10 mouse cellular contexts compared by ENCODE assay signal in genomic region chr15:27593717-27594116, GRCm38 (mm10). TPM values are rescaled to one million over a fixed set of nuclear protein-coding genes. Genes with fewer than 3 reads are reported as not detected.
DNase-seq lines count a peak whose midpoint lies in the region; ATAC-seq lines count a peak whose summit lies in the region.
"Had no signal": no experiment of that assay in that cellular context is flagged by ENCODE, and none has a peak within 500 bp of the region (broad histone marks: within the 10 kb centered on the region; RNA-seq: fewer than 3 reads in every experiment).

No protein-coding gene starts in this region.

- no peak for ATAC-seq in heart, embryonic 11.5 days (replicated peaks; ENCODE audit: insufficient number of reproducible peaks, low FRiP score, low TSS enrichment)
- ATAC-seq in forebrain, embryonic 14.5 days, result no peak
- ATAC-seq: Patski had no signal

- no peak overlapping the region for H3K4me3 ChIP-seq in heart, embryonic 11.5 days (ENCODE audit: low read depth, low read length)
- H3K4me3 ChIP-seq in forebrain, embryonic 14.5 days (ENCODE audit: low read depth, low read length), result no peak overlapping the region

- no peaks in the 10 kb centered on the region for H3K27me3 ChIP-seq in heart, embryonic 11.5 days (ENCODE audit: control insufficient read depth, insufficient read depth, low read length)
- H3K27me3 ChIP-seq in forebrain, embryonic 14.5 days (replicated peaks; ENCODE audit: control insufficient read depth, insufficient read depth, low read length), result no peaks in the 10 kb centered on the region
- H3K27me3 ChIP-seq: Patski had no signal

- peaks cover 18% of the 10 kb centered on the region; the same call in 1 of the 2 replicates for H3K4me1 ChIP-seq in heart, embryonic 11.5 days (ENCODE audit: control insufficient read depth, insufficient read depth, low read length)
- H3K4me1 ChIP-seq in forebrain, embryonic 14.5 days (ENCODE audit: control insufficient read depth, insufficient read depth, low read length), result no peaks in the 10 kb centered on the region

- H3K9ac ChIP-seq in heart, embryonic 11.5 days (ENCODE audit: low read depth, low read length), result no peak overlapping the region
- H3K9ac ChIP-seq in forebrain, embryonic 14.5 days (ENCODE audit: low read length), result no peak overlapping the region

- peaks cover 6% of the 10 kb centered on the region; the same call in 1 of the 2 replicates for H3K36me3 ChIP-seq in heart, embryonic 11.5 days (ENCODE audit: control insufficient read depth, insufficient read depth, low read length)
- peaks cover 52% of the 10 kb centered on the region for H3K36me3 ChIP-seq in forebrain, embryonic 14.5 days (ENCODE audit: control insufficient read depth, insufficient read depth, low read length)

- H3K9me3 ChIP-seq in heart, embryonic 11.5 days (replicated peaks; ENCODE audit: control insufficient read depth, low read length), result no peaks in the 10 kb centered on the region
- no peaks in the 10 kb centered on the region for H3K9me3 ChIP-seq in forebrain, embryonic 14.5 days (replicated peaks; ENCODE audit: control insufficient read depth, low read length)

- no peak overlapping the region for H3K4me2 ChIP-seq in heart, embryonic 11.5 days
- no peak overlapping the region for H3K4me2 ChIP-seq in forebrain, embryonic 14.5 days (ENCODE audit: low read length)

- WGBS in heart, embryonic 11.5 days (ENCODE audit: insufficient replicate concordance), result 83% methylated on average over 13 of the region's 13 CpGs
- 78% methylated on average over 13 of the region's 13 CpGs for WGBS in forebrain, embryonic 14.5 days

- H3K27ac ChIP-seq in heart, embryonic 11.5 days (ENCODE audit: low read depth, low read length), result no peak overlapping the region
- H3K27ac ChIP-seq in forebrain, embryonic 14.5 days (ENCODE audit: low read depth, low read length), result no peak overlapping the region

- DNase-seq in heart, postnatal 4 days, result peak; percentile 52
- DNase-seq in testis, postnatal 10 days (ENCODE audit: low spot score), result peak; percentile 55
- DNase-seq in testis, postnatal 14 days (ENCODE audit: low spot score), result no peak
- DNase-seq in cerebellum, postnatal 25 days, result peak; percentile 59 to 71
- DNase-seq in forebrain, embryonic 14.5 days (ENCODE audit: low spot score), result no peak
- no peak for DNase-seq in urinary bladder, adult 2 months (ENCODE audit: low spot score)
- no peak for DNase-seq in thymus, postnatal 10 days (ENCODE audit: low spot score in 2 of 2)
- DNase-seq: lung, postnatal 14 days had no signal

RNA-seq across cellular contexts. Expression of gene Otulin, which starts 36.8 kb away (rescaled TPM):
- total RNA-seq in heart, postnatal 4 days (2021), result 10 to 100 TPM; 41.6 to 43.1 TPM
- 26.7 and 27.2 TPM in 2 replicates for polyA plus RNA-seq in heart, embryonic 11.5 days (2014; fragmentation: Nextera tagmentation; extraction: Ambion mirVana)
- 35.0 and 36.0 TPM in 2 replicates for polyA plus RNA-seq in forebrain, embryonic 14.5 days (2014; fragmentation: Nextera tagmentation; extraction: Ambion mirVana)
- 26.0 and 26.3 TPM in 2 replicates for polyA plus RNA-seq in urinary bladder, adult 2 months (2012; rRNA removed)

Comparison
In these comparisons a context has a peak if more than half of its experiments do, and no peak if none do; other contexts are left out.
1. DNase-seq: peak in heart, postnatal 4 days (single experiment), testis, postnatal 10 days (single experiment) and cerebellum, postnatal 25 days (2 of 2); none in testis, postnatal 14 days (single experiment), forebrain, embryonic 14.5 days (single experiment), urinary bladder, adult 2 months (single experiment) and thymus, postnatal 10 days (0 of 2).